In the genomic region with DNA sequence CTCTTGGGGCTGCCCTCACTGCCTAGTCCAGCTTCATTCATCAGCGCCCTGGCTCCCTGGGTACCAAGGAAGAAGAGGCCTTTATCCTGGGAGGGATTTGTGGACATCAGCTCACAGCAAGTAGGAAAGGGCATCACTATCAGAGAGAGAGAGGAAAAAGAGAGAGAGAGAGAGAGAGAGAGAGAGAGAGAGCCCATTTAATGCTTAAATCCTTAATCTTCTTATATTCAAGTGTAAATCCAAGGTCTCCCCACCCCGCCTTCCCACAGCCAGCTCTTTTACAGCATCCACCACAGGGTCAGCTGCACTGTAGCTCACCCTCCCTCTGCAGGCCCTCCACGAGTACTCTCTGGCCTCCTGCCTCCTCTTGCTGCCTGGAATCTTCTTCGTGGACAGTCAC, we compare ENCODE assay signal across 18 mouse cellular contexts.
A peak's percentile ranks its signal among the peaks of the same experiment; 100 is the strongest.
DNase-seq lines count a peak whose midpoint lies in the region; ATAC-seq and TF ChIP-seq lines count a peak whose summit lies in the region.
"Had no signal": no experiment of that assay in that cellular context is flagged by ENCODE, and none has a peak within 500 bp of the region (broad histone marks: within the 10 kb centered on the region; RNA-seq: fewer than 3 reads in every experiment).

No protein-coding gene starts in this region.

- H3K27me3 ChIP-seq in lung, postnatal 0 days (replicated peaks; ENCODE audit: insufficient read depth, low read length), result no peaks in the 10 kb centered on the region
- H3K27me3 ChIP-seq: CH12.LX; forebrain, embryonic 12.5 days; limb, embryonic 12.5 days; neural tube, embryonic 12.5 days had no signal

- H3K4me3 ChIP-seq in lung, postnatal 0 days (ENCODE audit: low read depth, low read length), result no peak overlapping the region
- H3K4me3 ChIP-seq: forebrain, embryonic 12.5 days; limb, embryonic 12.5 days; neural tube, embryonic 12.5 days had no signal

- no peak overlapping the region for H3K9ac ChIP-seq in lung, postnatal 0 days (replicated peaks; ENCODE audit: low read depth)
- H3K9ac ChIP-seq: forebrain, embryonic 12.5 days; limb, embryonic 12.5 days; liver, embryonic 14.5 days; neural tube, embryonic 12.5 days had no signal

- peaks cover 42% of the 10 kb centered on the region; the same call in 1 of the 2 replicates for H3K4me1 ChIP-seq in lung, postnatal 0 days (ENCODE audit: insufficient read depth, low read depth, low read length)
- H3K4me1 ChIP-seq: neural tube, embryonic 12.5 days had no signal

- no peak overlapping the region for H3K4me2 ChIP-seq in lung, postnatal 0 days (replicated peaks; ENCODE audit: low read depth, low read length)
- H3K4me2 ChIP-seq: forebrain, embryonic 12.5 days; limb, embryonic 12.5 days; neural tube, embryonic 12.5 days had no signal

- no peaks in the 10 kb centered on the region for H3K36me3 ChIP-seq in lung, postnatal 0 days (ENCODE audit: insufficient read depth, low read length)
- H3K36me3 ChIP-seq: forebrain, embryonic 12.5 days; limb, embryonic 12.5 days; neural tube, embryonic 12.5 days had no signal

- H3K9me3 ChIP-seq in lung, postnatal 0 days (ENCODE audit: low read length), result no peaks in the 10 kb centered on the region
- H3K9me3 ChIP-seq: forebrain, embryonic 12.5 days; limb, embryonic 12.5 days; neural tube, embryonic 12.5 days had no signal

- TF ChIP-seq EP300 in lung, postnatal 0 days (IDR thresholded peaks at IDR 0.05), result no peak

- 63% methylated on average over 4 of the region's 4 CpGs for WGBS in lung, postnatal 0 days

- no peak for TF ChIP-seq CTCF in lung, postnatal 0 days (IDR thresholded peaks at IDR 0.05)

- DNase-seq in gastrocnemius, postnatal 4 days (ENCODE audit: low spot score in 2 of 2), result peak; percentile 17 to 40
- no peak for DNase-seq in gastrocnemius, adult 18-20 months (ENCODE audit: low spot score)
- peak; percentile 19 for DNase-seq in kidney, adult 9 months
- DNase-seq in kidney, adult 18-20 months, result no peak
- peak; percentile 28 for DNase-seq in lung, postnatal 0 days (ENCODE audit: low spot score)
- DNase-seq in lung, postnatal 10 days, result no peak
- peak; percentile 68 for DNase-seq in retina, postnatal 1 day
- DNase-seq: adrenal gland, adult 8-10 months; cerebellum, adult 11-12 months; cerebellum, postnatal 25 days; gastrocnemius, postnatal 36 days; thymus, postnatal 36 days had no signal

- H3K27ac ChIP-seq in lung, postnatal 0 days (ENCODE audit: low read length), result no peak overlapping the region
- H3K27ac ChIP-seq: forebrain, embryonic 12.5 days; hindbrain, postnatal 0 days; limb, embryonic 12.5 days; liver, embryonic 14.5 days; neural tube, embryonic 12.5 days had no signal

- no peak for ATAC-seq in lung, postnatal 0 days
- ATAC-seq: hindbrain, postnatal 0 days had no signal

Comparison
In these comparisons a context has a peak if more than half of its experiments do, and no peak if none do; other contexts are left out.
1. DNase-seq: peak in gastrocnemius, postnatal 4 days (2 of 2), kidney, adult 9 months (single experiment), lung, postnatal 0 days (single experiment) and retina, postnatal 1 day (single experiment); none in gastrocnemius, adult 18-20 months (single experiment), kidney, adult 18-20 months (single experiment) and lung, postnatal 10 days (single experiment).